Mouse (Mus musculus) ES-E14 (cell line): ENCODE results near the gene Mta2. TPM values are rescaled to one million over a fixed set of nuclear protein-coding genes. Genes with fewer than 3 reads are reported as not detected.
A peak's percentile ranks its signal among the peaks of the same experiment; 100 is the strongest.

Source experiments
- DNase-seq: peaks from one replicate; pipeline ENCODE4 v3.0.0-alpha.2; 2013; ENCODE audit warnings: low read depth, low spot score
- H3K27ac ChIP-seq: 2 replicates; pipeline ENCODE4 v1.5.1; 2012; ENCODE audit warnings: low read depth, mild to moderate bottlenecking, low read length, moderate library complexity, mixed read lengths; ENCODE audit not compliant: poor library complexity, insufficient read depth, severe bottlenecking
- H3K36me3 ChIP-seq: 2 replicates; pipeline ENCODE4 v1.6.1; 2012; ENCODE audit warnings: mild to moderate bottlenecking, low read length, moderate library complexity, mixed read lengths; ENCODE audit not compliant: control insufficient read depth, poor library complexity, insufficient read depth, severe bottlenecking
- H3K4me1 ChIP-seq, 2 experiments: fragments of 150-350 bp in 1 of 2; sonication (generic) in 1 of 2; 2 replicates each; pipeline ENCODE4 v1.6.1; 2012; ENCODE audit warnings: low read length in 2 of 2, mild to moderate bottlenecking in 1 of 2, mixed read lengths in 1 of 2; ENCODE audit not compliant: control insufficient read depth in 2 of 2, insufficient read depth in 2 of 2, poor library complexity in 1 of 2
- H3K4me3 ChIP-seq, 2 experiments: fragments of 150-350 bp in 1 of 2; sonication (generic) in 1 of 2; 2 replicates each; pipeline ENCODE4 v1.5.1; 2012; ENCODE audit warnings: low read length in 2 of 2, low read depth in 1 of 2, mild to moderate bottlenecking in 1 of 2, mixed read lengths in 1 of 2; ENCODE audit not compliant: insufficient read depth in 1 of 2, poor library complexity in 1 of 2, severe bottlenecking in 1 of 2
- H3K9ac ChIP-seq: 2 replicates; pipeline ENCODE4 v1.6.1; 2012; ENCODE audit warnings: low read depth, mild to moderate bottlenecking, low read length, mixed read lengths; ENCODE audit not compliant: poor library complexity, insufficient read depth, severe bottlenecking
- H3K9me3 ChIP-seq: fragments of 150-350 bp; sonication (generic); 2 replicates; pipeline ENCODE4 v1.6.1; 2012; ENCODE audit warnings: low read depth, mild to moderate bottlenecking, low read length; ENCODE audit not compliant: control insufficient read depth, insufficient read depth
- CHD2 ChIP-seq: IDR thresholded peaks from 2 replicates; pipeline ENCODE4 v1.6.1; 2014; ENCODE audit warnings: mild to moderate bottlenecking, low read depth, low read length, inconsistent platforms
- HCFC1 ChIP-seq: IDR thresholded peaks from 2 replicates; pipeline ENCODE4 v1.6.1; 2012; ENCODE audit warnings: low read length, inconsistent platforms, borderline replicate concordance; ENCODE audit not compliant: insufficient read depth
- MAFK ChIP-seq: IDR thresholded peaks from 2 replicates; pipeline ENCODE4 v1.6.1; 2014; ENCODE audit warnings: mild to moderate bottlenecking, low read depth, low read length, inconsistent platforms; ENCODE audit not compliant: insufficient read depth
- ZC3H11A ChIP-seq: IDR thresholded peaks from 2 replicates; pipeline ENCODE4 v1.6.1; 2012; ENCODE audit warnings: low read depth, mild to moderate bottlenecking, inconsistent platforms, low read length, borderline replicate concordance
- ZNF384 ChIP-seq: IDR thresholded peaks from 2 replicates; pipeline ENCODE4 v1.6.1; 2012; ENCODE audit warnings: low read depth, low read length, inconsistent platforms
- in situ Hi-C, 2 experiments: fragments of 600-800 bp; cut with MboI; formaldehyde crosslinking; loops; one replicate each; pipeline ENCODE4 v1.15.1; 2025; ENCODE audit warnings: low sequenced_read_pairs in 2 of 2, inconsistent platforms in 1 of 2; ENCODE audit not compliant: unreplicated experiment in 2 of 2
- total RNA-seq: library from RNA; depleted of rRNA; stranded (reverse); fragments of 300-350 nt; gene quantifications from 2 replicates; pipeline ENCODE4 v1.2.3, GENCODE M21; 2012

Gene Mta2
- total RNA-seq, 1 experiment, result 92.9 TPM

GRCm38 (mm10) chr19:8976535-8976934 lies 34.9 kb downstream of the Mta2 start:
- Histone ChIP-seq H3K9ac (no peak overlapping the region), H3K27ac (no peak overlapping the region), H3K9me3 (no peaks in the 10 kb centered on the region), H3K4me1 (peaks cover 0 to 10% of the 10 kb centered on the region in 2 experiments; a peak in 2 of 4 replicates), H3K4me3 (no peak overlapping the region), H3K36me3 (peaks cover 73% of the 10 kb centered on the region)
- no peak for DNase-seq
- in situ Hi-C loops, result loop anchor here in 1 of 2 experiments (25.0 kb wide), 1 partner anchor 111 kb away; the partner anchor contains the start of gene Scgb1a1
- TF ChIP-seq CHD2 (no peak), ZC3H11A (0 out of 2 replicates have a peak, but pooled peaks have one; percentile 7), MAFK (no peak), HCFC1 (no peak), ZNF384 (no peak)

GRCm38 (mm10) chr19:8980771-8981170 lies 39.1 kb downstream of the Mta2 start:
- Histone ChIP-seq H3K4me1 (peaks cover 0 to 14% of the 10 kb centered on the region in 2 experiments; a peak in 3 of 4 replicates), H3K27ac (no peak overlapping the region; the same call in 1 of the 2 replicates), H3K9me3 (no peaks in the 10 kb centered on the region), H3K9ac (no peak overlapping the region), H3K4me3 (no peak overlapping the region), H3K36me3 (peaks cover 35% of the 10 kb centered on the region)
- TF ChIP-seq MAFK (no peak), CHD2 (no peak)
- no peak for DNase-seq
- in situ Hi-C loops, result loop anchor here in 1 of 2 experiments (25.0 kb wide), 1 partner anchor 107 kb away; the partner anchor contains the start of gene Scgb1a1

- Histone ChIP-seq H3K4me3 (no peak overlapping the region), H3K9me3 (no peaks in the 10 kb centered on the region), H3K4me1 (peaks cover 0 to 14% of the 10 kb centered on the region in 2 experiments; a peak in 2 of 4 replicates), H3K9ac (no peak overlapping the region), H3K36me3 (peaks cover 32% of the 10 kb centered on the region), H3K27ac (no peak overlapping the region)
- in situ Hi-C loops, result loop anchor here in 1 of 2 experiments (25.0 kb wide), 1 partner anchor 106 kb away; the partner anchor contains the start of gene Scgb1a1
- TF ChIP-seq CHD2 (no peak), ZNF384 (no peak), MAFK (no peak), ZC3H11A (no peak), HCFC1 (no peak)
- no peak for DNase-seq
Observed at GRCm38 (mm10) chr19:8981450-8982168, 39.9 kb downstream of the Mta2 start.

- H3K9me3 ChIP-seq, result no peaks in the 10 kb centered on the region
- no peak overlapping the region for H3K4me3 ChIP-seq
- peaks cover 0 to 14% of the 10 kb centered on the region in 2 experiments; a peak in 2 of 4 replicates for H3K4me1 ChIP-seq
- DNase-seq, result no peak
- H3K27ac ChIP-seq, result no peak overlapping the region; the same call in 1 of the 2 replicates
- H3K9ac ChIP-seq, result no peak overlapping the region
- in situ Hi-C loops, result loop anchor here in 1 of 2 experiments (25.0 kb wide), 1 partner anchor 105 kb away; the partner anchor contains the start of gene Scgb1a1
- TF ChIP-seq CHD2 (no peak), MAFK (no peak), HCFC1 (no peak), ZNF384 (no peak), ZC3H11A (no peak)
- H3K36me3 ChIP-seq, result peaks cover 23% of the 10 kb centered on the region
Observed at GRCm38 (mm10) chr19:8982303-8983149, 40.9 kb downstream of the Mta2 start.
